Mouse (Mus musculus) bone marrow macrophage, adult 2 months (primary cell): ENCODE results near the gene Ddx55. TPM values are rescaled to one million over a fixed set of nuclear protein-coding genes. Genes with fewer than 3 reads are reported as not detected.

ENCODE experiments used
- H3K27ac ChIP-seq: 2 replicates; pipeline ENCODE4 v1.5.1; 2012; ENCODE audit warnings: low read depth, low read length; ENCODE audit not compliant: insufficient read depth
- H3K4me1 ChIP-seq: 2 replicates; pipeline ENCODE4 v1.6.1; 2012; ENCODE audit warnings: low read length; ENCODE audit not compliant: control insufficient read depth, insufficient read depth
- H3K4me3 ChIP-seq: 2 replicates; pipeline ENCODE4 v1.5.1; 2012; ENCODE audit warnings: mild to moderate bottlenecking, low read length, moderate library complexity; ENCODE audit not compliant: insufficient read depth
- CTCF ChIP-seq: IDR thresholded peaks from 2 replicates; pipeline ENCODE4 v1.5.1; 2012; ENCODE audit warnings: low read depth, mild to moderate bottlenecking, low read length, moderate library complexity
- POLR2A ChIP-seq: IDR thresholded peaks from 2 replicates; pipeline ENCODE4 v1.6.1; 2012; ENCODE audit warnings: mild to moderate bottlenecking, low read depth, low read length, borderline replicate concordance
- polyA plus RNA-seq: library from polyadenylated mRNA; stranded (reverse); fragments of >200 nt; gene quantifications from 2 replicates; pipeline ENCODE4 v1.2.4, GENCODE M21; 2012; ENCODE audit not compliant: missing spikeins, insufficient read depth, insufficient read length

Gene Ddx55
- polyA plus RNA-seq, 1 experiment: 9.2 TPM

GRCm38 (mm10) chr5:124604296-124604695, 51.6 kb downstream of the Ddx55 start:
- peaks cover 3% of the 10 kb centered on the region; the same call in 1 of the 2 replicates for H3K4me1 ChIP-seq
- no peak overlapping the region for H3K27ac ChIP-seq
- TF ChIP-seq CTCF: no peak
- TF ChIP-seq POLR2A: no peak
- H3K4me3 ChIP-seq: no peak overlapping the region

GRCm38 (mm10) chr5:124605041-124605622, 52.5 kb downstream of the Ddx55 start:
- H3K4me3 ChIP-seq: no peak overlapping the region
- TF ChIP-seq POLR2A (no peak), CTCF (no peak)
- no peaks in the 10 kb centered on the region for H3K4me1 ChIP-seq
- H3K27ac ChIP-seq: no peak overlapping the region

- H3K4me3 ChIP-seq: no peak overlapping the region
- no peaks in the 10 kb centered on the region; the same call in 1 of the 2 replicates for H3K4me1 ChIP-seq
- H3K27ac ChIP-seq: no peak overlapping the region
- no peak for TF ChIP-seq CTCF
- no peak for TF ChIP-seq POLR2A
These were observed 58.3 kb downstream of the Ddx55 start for GRCm38 (mm10) chr5:124610965-124611364.

- no peak for TF ChIP-seq POLR2A
- TF ChIP-seq CTCF: no peak
- H3K4me1 ChIP-seq: peaks cover 4% of the 10 kb centered on the region; the same call in 1 of the 2 replicates
- no peak overlapping the region for H3K27ac ChIP-seq
- no peak overlapping the region for H3K4me3 ChIP-seq
These were observed 62.0 kb downstream of the Ddx55 start for GRCm38 (mm10) chr5:124614709-124615108.

GRCm38 (mm10) chr5:124618711-124619110, 66.0 kb downstream of the Ddx55 start:
- H3K4me1 ChIP-seq: peaks cover 24% of the 10 kb centered on the region
- TF ChIP-seq CTCF: no peak
- TF ChIP-seq POLR2A: no peak
- H3K4me3 ChIP-seq: no peak overlapping the region
- H3K27ac ChIP-seq: no peak overlapping the region

Other genes starting within 250 kb of the Ddx55 start
- gene Mphosph9, start 224.9 kb upstream of the Ddx55 start, polyA plus RNA-seq: 4.2 and 7.2 TPM in 2 replicates
- gene 2810006K23Rik, start 224.8 kb upstream of the Ddx55 start, polyA plus RNA-seq: 12.4 and 12.5 TPM in 2 replicates
- gene Cdk2ap1, start 189.8 kb upstream of the Ddx55 start, polyA plus RNA-seq: 88.0 and 92.2 TPM in 2 replicates
- gene Sbno1, start 126.9 kb upstream of the Ddx55 start, polyA plus RNA-seq: 57.5 and 59.2 TPM in 2 replicates
- gene Kmt5a, start 112.9 kb upstream of the Ddx55 start, polyA plus RNA-seq: 49.2 and 58.6 TPM in 2 replicates
- gene Rilpl2, start 74.5 kb upstream of the Ddx55 start, polyA plus RNA-seq: 106 and 113 TPM in 2 replicates
- gene Snrnp35, start 69.7 kb upstream of the Ddx55 start, polyA plus RNA-seq: 20.5 and 21.6 TPM in 2 replicates
- 2.4 and 2.8 TPM in 2 replicates for gene Rilpl1, start 21.5 kb upstream of the Ddx55 start, polyA plus RNA-seq
- gene Tmed2, start 12.2 kb upstream of the Ddx55 start, polyA plus RNA-seq: 339 and 358 TPM in 2 replicates
- gene Eif2b1, start 26.3 kb downstream of the Ddx55 start, polyA plus RNA-seq: 17.9 and 19.1 TPM in 2 replicates
- 9.6 and 10.1 TPM in 2 replicates for gene Gtf2h3, start 26.3 kb downstream of the Ddx55 start, polyA plus RNA-seq
- gene Atp6v0a2, start 75.7 kb downstream of the Ddx55 start, polyA plus RNA-seq: 17.7 and 19.2 TPM in 2 replicates
- gene Dnah10, start 172.2 kb downstream of the Ddx55 start, polyA plus RNA-seq: not detected in 2 replicates